Mouse (Mus musculus): ENCODE data around the gene Cel.
A peak's percentile ranks its signal among the peaks of the same experiment; 100 is the strongest.

The Cel gene

DNA sequence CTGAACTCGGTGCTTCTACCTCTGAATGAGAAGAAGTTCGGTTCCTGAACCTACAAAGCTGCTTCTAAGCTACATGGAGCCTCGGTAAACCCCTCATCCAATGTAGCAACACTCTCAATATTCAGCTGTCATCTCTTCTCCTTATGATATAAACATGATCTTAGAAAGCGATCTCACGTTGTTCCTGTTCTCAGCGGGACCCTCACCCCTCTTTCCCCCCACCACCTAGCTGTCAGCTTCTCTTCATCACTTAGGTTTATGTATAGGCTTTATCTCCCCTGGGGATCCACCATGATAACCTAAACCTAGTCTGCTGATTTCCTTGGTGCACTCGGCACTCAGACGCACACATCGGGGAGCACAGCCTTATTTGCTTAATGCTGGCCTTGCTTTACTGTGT, 20.4 kb upstream of the Cel start, which contains the start of gene Gtf3c5:
Gene Gtf3c5, minus strand, starts transcription at position 101 of the 400 bp plus-strand sequence.
- DNase-seq: no peak

DNA sequence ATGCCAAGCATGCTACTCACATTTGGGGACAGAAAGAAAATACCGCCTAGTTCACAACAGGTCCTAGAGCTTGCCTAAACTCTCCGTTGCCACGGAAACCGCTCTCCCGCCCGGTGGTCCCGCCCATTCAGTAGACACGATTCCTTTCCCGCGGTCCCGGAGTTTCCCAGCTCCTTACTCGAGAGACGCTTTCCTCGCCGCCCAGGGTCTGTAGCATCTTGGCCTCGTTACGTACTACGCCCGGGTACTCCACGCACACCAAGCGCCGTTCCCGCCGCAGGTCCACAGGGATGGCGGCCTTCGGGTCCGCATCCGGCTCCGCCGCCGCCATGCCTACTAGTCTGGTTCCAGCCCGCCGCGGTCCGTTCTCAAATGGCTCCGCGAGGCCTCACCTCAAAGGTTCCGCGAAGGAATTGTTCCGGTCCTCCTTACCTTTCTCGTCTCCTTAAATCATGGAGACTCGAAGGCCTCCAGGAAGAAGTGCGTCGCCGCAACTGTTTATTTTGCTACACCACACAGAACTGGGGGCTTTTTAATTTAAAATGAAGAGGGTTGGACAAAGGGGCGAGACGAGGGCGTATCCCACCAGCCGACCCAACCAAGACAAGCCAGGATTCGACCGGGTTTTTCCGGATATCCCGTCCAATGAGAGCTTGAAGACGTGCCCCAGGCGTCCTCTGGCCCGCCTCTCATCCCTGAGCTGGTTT, 19.6 kb upstream of the Cel start:
- DNase-seq: peak; percentile 90 to 95

DNA sequence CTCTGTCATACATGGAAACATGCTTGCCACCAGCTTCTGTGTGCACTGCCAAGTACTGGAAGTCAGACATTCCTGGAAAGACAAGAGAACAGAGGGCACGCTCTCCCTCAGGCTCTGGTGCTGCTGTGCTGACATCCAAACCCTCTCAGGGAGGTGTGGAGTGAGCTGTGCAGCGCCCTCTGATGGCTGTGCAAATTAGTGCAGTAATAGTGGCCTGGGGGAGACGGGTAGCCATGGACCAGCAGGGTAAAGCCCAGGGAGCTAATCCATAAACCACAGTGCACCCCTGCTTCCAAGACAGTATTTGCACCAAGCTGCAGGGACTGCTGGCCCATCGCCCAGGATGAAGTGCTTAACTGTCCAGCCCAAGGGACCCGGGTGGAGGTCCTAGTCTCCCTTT, 14.8 kb upstream of the Cel start:
- DNase-seq: peak in 1 of 2 experiments; percentile 32

DNA sequence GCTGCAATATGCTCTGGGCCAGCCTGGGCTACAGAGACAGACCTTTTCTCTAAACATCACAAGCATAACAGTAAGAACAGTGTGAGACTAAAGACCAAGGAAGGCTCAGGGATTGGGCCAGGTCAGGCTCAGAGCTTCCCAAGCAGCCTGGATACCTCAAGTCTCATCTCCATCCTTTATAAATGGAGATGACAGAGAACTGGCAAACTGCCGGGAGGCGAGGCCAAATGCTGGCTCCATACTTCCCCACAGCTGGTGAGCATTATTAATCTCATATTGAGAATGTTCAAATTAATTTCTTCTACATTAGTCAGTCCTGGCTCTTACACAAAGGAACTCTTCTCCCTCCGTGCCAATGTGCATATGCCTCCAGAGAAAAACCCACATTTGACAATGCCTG, 13.6 kb upstream of the Cel start:
- DNase-seq: no peak

DNA sequence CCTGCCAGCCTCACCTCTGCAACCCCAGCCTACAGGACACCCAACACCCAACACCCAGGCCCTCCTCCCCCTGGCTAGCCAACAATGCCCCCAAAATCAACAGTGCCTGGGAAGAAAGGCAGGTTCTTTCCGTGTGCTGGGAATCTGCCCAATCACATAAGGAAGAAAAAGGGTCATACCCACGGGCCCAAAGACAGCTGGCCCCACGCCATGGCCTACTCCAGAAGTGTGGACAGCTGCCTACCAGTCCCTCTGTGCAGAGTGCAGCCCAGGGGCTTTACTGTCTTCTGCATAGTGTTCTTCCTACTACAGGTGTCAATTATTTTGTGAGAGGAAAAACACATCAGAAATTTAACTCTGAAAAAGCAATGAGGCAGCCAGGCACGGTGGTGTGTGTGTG, 12.1 kb upstream of the Cel start:
- DNase-seq: no peak

DNA sequence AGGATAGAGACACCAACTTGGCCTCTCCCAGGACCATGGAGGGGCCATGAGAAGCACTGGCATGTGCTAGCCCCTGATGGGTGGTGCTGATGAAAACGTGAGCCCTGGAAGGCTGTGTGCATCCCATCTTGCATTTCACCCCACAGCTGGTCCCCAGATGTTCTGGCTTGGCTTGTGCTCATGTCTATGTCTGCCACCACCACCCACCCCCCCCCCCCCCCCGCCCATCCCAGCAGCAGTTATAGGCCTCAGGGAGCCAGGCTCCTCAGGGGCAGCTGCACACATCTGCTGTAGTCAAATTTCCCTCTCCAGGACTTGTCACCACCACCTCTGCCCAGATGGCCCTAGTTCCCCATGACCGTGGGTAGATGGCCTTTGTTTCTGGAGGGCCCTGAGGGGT, 6.7 kb upstream of the Cel start:
- no peak for DNase-seq

DNA sequence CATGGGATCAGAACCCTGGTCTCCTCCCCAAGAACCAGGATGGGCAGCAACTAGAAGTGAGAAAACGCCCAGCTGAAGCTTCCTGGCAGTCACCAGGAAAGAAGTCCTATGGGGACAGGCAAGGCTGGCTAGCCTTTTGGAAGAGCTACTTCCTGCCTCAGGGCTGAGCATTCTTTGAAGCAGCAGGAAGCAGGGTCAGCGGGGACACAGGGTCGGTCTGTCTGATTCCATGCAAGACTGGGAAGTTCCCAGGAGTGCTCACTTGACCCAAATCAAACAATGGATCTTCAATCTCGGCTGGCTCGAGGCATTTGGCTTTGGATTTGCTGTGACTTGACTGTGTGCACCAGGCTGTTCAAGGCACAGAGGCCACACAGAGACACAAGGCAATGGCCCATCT, 3.3 kb upstream of the Cel start:
- peak; percentile 67 to 78 for DNase-seq

DNA sequence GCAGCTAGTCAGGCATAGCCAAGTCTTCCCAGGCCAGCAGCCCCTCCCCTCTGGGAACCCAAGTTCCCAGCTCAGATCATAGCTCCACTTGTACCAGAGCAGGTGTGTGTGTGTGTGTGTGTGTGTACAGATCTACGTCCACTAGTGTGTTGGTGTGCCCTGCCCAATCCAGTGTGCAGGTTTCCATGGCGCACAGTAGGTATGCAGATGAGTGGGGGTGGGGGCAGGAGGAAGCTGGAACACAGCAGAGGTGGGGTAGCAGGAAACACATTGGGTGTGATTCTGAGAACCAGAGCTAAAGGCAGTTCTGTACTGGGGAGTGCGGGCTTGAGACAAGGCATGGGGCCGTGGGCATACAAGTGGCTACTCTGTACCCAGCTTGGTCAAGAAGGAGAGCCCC, 1.2 kb upstream of the Cel start:
- no peak for DNase-seq

DNA sequence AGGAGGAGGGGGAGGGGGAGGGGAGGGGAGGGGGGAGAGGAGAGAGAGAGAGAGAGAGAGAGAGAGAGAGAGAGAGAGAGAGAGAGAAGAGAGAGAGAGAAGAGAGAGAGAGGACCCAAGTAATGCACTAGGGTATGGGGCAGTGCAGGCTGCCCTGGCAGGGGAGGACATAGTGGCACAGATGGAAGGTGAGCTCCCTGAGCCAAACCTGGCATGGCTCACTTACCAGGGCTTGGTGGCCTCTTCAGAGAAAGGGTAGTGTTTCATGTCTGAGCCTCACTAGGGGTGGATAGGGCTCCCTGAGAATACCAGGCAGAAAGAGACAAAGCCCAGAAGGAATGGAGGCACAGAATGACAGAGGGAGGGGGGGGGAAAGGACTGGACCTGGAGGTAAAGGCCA, 627 bp upstream of the Cel start:
- no peak for DNase-seq

DNA sequence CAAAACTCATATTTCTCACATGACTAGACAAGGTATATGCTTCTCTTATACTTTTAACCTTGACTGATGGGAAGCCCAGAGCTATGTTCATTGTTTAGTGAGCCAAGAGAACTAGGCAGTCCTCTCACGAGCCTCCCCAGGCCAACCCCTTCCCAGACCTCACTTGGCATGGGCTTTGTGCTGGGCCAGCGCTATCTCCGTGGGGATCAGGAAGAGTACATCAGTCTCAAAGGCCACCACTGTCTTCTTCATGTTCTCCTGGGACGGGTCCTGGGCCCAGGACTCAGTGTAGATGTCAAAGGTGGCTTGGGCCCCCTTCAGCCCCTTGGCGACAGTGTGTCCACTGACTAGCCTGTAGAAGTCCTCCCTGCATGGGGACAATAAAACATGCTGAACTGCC, 5.8 kb downstream of the Cel start:
- DNase-seq: no peak

DNA sequence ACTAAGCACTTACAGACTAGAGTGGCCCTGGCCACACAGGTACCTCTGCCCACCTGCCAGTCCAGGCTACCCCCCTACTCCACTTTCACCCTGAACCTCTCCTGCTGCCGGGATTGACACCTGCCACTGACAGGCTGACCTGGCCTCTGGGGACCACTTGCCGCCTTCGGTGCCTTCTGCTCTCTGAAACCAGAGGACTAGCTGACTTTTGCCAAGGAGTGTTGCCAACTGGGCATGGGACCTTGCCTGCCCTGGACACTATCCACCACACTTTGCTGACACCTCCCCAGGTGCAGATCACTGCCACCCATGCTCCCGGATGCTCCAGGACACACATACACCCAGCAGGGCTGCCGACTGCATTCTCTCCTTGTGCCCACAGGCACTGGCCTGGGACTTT, 10.9 kb downstream of the Cel start:
- no peak for DNase-seq

DNA sequence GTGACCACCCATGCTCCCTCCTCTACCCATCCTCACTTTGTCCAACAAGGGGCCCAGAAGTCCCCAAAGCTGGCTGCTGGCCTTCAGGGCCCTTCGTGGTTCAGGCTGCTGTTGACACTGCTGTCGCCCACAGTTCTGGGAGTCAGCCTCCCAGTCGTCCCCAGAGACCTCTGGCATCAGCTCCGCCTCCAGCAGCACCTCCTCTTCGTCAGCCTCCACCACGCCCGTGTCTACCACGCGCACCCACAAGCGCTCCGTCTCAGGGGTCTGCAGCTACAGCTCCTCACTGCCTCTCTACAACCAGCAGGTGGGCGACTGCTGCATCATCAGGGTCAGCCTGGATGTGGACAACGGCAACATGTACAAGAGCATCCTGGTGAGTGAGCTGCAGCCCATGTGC, 14.0 kb downstream of the Cel start:
- no peak for DNase-seq

DNA sequence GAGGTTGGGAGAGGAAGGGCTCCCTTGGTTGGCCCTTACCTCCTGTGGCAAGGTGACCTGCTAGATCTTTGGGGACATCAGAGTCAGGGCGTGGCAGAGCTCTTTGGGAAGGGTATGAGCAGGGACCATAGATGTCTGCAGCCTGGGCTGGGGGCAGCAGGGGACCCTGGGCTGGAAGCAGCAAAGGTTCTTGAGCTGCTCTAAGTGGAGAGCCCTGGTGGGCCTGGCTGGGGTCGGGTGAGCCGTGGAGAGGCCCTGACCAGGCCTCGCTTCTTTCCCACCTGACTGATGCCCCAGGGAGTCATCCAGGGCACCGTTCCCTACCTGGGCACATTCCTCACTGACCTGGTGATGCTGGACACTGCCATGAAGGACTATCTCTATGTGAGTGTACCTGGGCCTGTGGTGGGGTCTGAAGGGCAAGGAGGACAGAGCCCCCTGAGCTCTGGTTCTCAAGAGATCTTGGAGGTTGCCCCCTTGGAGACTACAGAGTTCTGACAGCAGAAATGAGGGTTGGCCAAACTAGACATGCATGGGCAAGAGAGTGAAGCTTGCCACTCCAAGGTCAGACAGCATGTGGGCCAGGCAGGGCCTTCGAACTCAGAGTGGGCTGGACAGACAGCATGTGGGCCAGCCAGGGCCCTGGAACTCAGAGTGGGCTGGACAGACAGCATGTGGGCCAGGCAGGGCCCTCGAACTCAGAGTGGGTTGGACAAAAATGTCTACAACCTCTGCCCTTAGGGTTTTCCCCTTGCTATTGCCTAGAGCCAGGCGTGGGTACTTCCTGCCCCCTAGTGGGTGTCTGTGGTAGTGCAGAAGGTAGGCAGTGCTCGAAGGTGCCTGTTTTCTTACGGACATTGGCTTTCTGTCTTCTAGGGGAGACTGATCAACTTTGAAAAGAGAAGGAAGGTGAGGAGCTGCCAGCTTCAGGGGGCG, 15.7 kb downstream of the Cel start:
- DNase-seq: peak; percentile 86 to 93

DNA sequence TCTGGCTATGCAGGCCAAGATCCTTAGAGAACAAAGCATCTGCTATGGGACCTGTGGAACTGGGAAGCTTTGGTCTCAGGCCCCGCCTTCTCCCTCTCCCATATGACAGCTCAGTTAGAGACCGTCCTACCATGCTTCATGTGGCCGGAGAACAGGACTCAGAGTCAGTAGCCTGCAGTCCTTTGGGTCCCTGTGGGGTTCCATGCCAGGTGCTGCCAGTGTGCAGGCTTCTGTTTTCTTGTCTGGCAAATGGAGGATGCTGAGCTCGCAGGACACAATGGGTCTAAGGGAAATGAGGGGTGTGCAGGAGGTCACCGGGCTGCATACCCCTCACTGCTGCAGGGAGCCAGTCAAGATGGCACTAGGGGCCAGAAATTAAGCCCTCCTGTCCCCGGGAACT, 16.6 kb downstream of the Cel start:
- no peak for DNase-seq

DNA sequence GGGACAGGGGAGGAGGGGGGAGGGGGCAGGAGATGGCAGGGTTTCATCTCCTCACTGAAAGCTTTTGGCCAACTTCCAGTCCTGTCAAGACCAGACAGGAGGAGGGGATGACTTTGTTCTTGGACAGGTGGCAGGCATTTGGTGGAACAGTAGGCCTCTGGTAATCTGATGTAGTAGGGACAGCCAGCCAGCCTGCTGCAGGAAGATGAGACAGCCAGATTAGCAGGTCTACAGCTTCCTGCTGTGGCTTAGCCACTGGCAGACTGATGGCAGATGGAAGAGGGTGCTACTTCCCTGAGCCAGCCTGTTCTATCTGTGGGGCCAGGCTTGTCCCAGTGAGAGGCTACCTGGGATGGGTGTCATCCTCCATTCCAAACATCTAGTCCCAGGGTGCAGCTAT, 17.2 kb downstream of the Cel start:
- no peak for DNase-seq

DNA sequence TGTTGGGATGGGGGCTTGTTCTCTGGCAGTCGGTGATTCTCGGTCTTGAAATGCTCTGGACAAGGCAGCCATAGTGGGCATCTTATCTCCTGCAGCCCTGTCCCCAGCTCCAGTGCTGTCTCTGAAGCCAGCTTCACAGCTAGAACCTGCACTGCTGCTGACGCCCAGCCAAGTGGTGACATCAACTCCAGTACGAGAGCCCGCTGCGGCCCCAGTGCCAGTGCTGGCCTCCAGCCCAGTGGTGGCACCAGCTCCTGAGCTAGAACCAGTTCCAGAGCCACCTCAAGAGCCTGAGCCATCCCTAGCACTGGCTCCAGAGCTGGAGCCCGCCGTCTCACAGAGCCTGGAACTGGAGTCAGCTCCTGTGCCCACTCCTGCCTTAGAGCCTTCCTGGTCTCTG, 19.3 kb downstream of the Cel start:
- DNase-seq: no peak

DNA sequence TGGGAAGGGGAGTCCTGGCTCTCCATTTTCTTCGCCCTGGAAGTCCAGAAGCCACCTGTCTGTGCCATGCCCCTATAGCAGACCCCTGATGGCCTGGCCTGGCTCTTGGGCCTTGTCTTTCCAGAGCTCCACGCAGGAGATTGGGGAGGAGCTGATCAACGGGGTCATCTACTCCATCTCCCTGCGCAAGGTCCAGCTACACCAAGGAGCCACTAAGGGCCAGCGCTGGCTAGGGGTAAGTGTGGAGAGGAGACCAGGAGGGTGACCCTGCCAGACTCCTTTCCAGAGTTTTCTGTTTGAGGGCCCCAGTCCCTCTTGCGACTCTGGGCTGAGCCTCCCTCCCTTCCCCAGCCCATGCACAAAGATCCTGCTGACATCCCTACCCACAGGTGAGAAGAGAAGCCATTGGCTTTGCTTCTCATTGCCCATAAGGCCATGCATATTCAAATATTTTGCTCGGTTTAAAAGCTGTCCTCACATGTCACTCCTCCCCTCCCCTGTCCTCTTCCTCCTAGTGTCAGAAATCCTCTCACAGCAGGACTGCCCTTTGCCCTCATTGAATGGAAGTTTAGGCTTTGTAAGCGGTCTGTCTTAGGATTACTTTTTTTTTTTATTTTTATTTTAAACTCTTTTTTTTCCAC, 22.5 kb downstream of the Cel start:
- DNase-seq: no peak

DNA sequence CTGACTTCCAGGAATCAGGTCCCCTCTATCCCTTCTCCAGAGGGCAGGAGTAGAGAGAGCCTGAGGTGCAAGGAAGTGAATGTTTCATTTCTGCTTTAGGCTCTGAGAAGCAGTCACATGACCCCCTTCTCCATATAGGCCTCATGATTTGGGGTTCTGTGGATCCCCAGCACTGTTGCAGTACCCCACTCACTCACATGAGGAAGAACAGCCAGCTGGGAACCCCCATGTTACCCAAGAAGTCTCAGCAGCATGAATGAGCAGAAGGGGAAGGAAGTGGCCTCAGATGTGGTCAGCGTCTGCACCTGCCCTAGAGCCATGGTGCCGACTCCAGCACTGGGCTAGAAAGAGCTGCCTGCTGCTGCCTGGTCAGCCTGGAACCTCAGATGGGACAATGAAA, 23.3 kb downstream of the Cel start:
- DNase-seq: no peak

DNA sequence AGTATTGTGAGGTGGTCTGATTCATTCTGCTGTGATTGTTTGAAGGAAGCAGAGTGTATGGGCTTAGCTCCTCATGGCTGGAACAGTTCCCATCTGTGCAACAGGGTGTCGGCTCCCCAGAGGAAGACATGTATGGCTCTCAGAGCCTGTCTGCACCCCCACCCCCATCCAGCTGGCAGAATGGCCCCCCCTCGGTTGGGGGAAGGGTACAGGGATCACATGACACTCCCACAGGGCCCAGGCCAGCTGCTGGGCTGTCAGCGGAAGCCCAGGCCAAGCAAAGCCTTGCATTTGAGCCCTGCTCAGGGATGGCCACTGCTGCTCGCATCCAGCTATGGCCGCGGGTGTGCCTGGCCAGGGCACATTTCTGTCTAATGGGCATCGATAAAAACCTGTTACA, 24.0 kb downstream of the Cel start:
- DNase-seq: peak; percentile 53 to 73

DNA sequence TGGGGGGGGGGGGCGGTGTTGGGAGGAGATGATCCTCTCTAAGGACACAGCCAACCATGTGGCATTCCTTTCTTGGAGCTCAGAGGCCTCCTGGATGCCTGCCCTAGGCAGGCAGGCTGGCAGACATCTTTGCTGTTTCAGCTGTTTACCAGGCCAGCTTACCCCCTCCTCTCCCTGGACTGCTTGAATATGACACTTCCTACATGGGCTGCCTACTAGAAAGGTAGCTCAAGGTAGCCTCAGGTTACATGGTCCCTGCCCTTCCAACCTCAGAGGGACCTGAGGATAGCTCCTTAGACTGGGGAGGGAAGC, 24.4 kb downstream of the Cel start:
- DNase-seq: no peak

DNA sequence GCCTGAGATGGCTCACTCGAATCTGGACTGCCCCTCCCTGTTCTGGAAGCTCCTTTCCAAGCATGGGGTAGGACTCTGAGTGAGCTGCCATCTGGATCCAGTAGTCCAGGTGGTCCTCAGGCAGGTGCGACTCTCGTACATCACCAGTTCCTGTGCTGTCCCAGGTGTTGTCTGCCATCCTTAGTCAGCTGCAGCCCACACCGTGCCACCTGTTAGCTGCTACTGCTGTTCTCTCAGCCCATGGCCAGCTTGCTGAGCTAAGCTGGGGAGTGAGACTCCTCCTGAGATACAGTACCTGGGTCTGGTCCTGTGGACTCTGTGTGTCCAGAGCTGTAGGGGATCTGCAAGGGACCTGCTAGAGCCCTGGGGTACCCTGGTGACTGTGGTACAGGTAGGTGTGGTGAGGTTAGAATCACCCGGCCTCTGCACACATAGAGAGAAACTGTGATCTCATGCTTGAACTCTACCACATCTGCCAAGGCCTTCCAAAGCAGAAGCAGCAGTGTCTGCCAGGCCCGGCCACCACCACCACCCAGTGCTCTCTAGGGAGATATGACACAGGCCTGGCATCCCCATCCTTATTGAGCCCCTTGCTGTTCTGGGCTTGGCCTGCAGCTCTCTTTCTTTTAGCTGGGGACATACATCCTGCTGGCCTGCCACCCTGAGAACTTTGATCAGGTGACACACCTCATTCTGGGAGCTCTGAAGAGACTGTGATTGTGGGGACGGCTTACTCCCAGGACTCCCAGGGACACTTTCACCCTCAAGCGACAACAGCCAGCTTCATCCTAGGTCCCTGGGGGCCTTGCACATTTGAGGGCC, 25.0 kb downstream of the Cel start:
- no peak for DNase-seq

DNA sequence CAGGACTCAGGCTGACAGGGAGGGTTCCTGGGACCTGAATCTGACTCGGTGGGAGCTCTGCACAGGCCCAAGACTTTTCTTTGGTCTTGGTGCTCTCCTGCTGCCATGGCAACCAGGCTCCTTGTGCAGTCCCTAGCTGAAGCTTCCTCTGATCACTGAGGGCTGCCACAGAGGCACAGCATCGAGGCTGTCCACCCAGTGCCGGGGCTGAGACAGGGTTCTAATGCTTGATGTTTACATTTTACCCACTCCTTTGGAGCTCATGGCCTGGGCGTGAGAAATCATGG, 25.6 kb downstream of the Cel start:
- DNase-seq: no peak

Measured in kidney, postnatal 25 days (tissue).